Mouse (Mus musculus) heart, postnatal 14 days (tissue): ENCODE data around the gene Ltbp1. TPM values are rescaled to one million over a fixed set of nuclear protein-coding genes. Genes with fewer than 3 reads are reported as not detected.

Source experiments
- DNase-seq, 2 experiments: peaks; one replicate each; pipeline ENCODE4 v3.0.0; 2021 to 2022
- intact Hi-C: fragments of 180-260 bp; cut with DNase I; formaldehyde crosslinking; loops from one replicate; pipeline ENCODE4 v1.15.1; 2025
- long read RNA-seq, 2 experiments: library from polyadenylated mRNA; stranded (forward); transcript quantifications; one replicate each; pipeline ENCODE4 v2.0.0; 2021
- total RNA-seq, 2 experiments: library from RNA; stranded (reverse); gene quantifications; 2 replicates each; pipeline ENCODE4 v1.2.3; 2021

Ltbp1 gene
- 10 to 100 TPM; 53.0 to 53.6 TPM for total RNA-seq
- long read RNA-seq, experiment 1, full-length matches to known transcripts = 5 of 16 reads
- long read RNA-seq, experiment 1, partial matches to known transcripts = 7 of 16 reads
- long read RNA-seq, experiment 1, other reads (novel, unspliced or antisense) = 4 of 16 reads
- long read RNA-seq, experiment 2, partial matches to known transcripts = 10 of 18 reads
- long read RNA-seq, experiment 2, other reads (novel, unspliced or antisense) = 5 of 18 reads

DNA sequence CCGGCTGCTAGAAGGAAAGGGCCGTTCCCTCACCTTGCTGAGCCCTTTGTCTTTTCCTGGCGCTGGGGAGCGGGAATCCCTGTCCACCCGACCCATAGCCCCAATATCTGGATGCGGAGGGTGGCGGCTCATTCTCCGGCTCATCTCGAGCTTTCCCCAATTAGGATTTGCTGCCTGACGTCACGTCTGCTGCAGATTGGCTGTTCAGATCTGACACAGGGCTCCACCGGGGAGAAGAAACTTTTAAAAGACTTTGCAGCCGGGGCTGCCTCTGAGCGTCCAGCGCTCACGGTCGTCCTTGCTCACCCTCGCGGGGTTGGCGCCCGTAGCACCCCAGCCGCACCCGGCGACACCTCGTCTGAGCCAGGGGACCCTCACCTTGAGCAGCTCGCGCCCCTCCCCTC, at the start of gene Ltbp1:
Ltbp1 (plus strand) TSS at position 288 of the 404 bp plus-strand sequence.
- intact Hi-C loops = loop anchor here (1.0 to 10.0 kb wide), 4 partner anchors 80 to 540 kb away; no protein-coding TSS in a partner anchor

DNA sequence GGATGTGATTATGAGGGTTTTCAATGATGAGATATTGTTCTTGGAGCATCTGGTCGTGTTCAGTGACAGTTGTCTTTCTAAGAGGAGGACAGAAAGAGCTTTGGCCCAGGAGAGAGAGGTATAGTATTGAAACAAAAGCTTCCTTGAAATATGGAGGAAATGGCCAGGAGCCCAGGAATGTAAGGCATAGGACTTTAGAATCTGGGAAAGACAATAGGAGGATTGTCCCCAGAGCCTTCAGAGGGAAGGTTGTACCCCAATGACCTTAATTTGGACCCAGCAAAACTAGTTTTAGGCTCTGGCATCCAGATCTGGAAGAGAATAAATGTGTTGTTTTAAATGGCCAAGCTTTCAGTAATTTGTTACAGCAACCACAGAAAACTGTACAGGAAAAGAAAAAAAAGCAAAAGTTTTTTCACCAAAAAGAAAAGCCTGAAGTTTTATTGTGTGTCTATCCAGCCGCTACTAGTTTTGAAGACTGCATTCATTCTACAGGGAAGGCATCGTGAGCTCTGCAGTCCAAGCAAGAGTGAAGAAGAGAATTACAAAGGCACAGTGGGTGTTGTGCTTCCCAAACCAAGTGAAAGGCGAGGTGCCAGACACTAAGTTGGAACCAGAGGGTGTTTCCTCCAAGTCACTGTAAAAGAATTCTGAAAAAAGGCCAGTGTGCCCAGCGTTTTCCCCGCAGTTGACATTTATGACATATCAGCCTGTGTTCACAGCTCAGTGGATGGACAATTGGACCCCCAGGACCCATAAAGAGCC, 45.7 kb upstream of the Ltbp1 start:
- DNase-seq = peak in 1 of 2 experiments; percentile 8
- intact Hi-C loops = no loop called here

More for the DNA sequence above, at the start of gene Ltbp1:
- DNase-seq = peak in 1 of 2 experiments; percentile 71

- no peak for DNase-seq
- intact Hi-C loops = no loop called here
Observed at GRCm38 (mm10) chr17:74963222-74963621, 42.1 kb upstream of the Ltbp1 start.

DNA sequence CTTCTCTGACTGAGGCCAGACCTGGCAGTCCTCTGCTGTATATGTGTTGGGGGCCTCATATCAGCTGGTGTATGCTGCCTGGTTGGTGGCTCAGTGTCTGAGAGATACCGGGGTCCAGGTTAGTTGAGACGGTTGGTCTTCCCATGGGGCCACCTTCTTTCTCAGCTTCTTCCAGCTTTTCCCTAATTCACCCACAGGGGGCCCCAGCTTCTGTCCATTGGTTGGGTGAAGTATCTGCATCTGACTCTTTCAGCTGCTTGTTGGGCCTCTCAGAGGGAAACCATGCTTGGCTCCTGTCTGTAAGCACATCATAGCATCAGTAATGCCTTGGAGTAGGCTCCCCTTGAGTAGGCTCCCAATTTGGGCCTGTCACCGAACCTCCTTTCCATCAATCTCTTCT, 41.5 kb upstream of the Ltbp1 start:
- intact Hi-C loops = no loop called here
- no peak for DNase-seq

- no peak for DNase-seq
- intact Hi-C loops = no loop called here
Observed at GRCm38 (mm10) chr17:74967298-74967848, 38.0 kb upstream of the Ltbp1 start.

DNA sequence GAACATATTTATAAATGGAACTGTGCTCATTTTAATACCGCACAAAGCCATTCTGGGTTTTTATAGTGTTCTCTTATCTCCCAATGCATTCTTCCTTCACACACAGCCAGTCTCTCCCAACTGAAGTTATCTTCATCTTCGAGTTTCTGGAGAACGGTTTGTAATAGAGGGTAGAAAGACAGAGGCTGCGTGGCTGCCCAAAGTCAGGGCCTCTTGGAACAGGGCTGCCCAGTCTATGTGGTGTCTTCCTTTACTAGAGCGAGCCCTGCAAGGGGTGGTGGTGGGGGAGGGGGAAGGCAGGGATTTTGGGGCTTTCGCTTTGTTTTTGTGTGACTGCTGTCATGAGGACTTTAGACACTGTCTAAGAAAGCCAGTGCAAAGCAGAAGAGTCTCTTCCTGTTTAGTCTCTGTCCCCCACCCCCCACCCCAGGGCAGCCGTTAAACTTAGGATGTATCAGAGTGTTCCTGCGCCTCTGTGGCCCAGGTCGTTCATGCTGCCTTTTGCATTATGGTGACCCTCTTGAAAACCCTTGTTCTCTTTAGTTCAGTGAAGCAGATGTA, 37.1 kb upstream of the Ltbp1 start:
- no peak for DNase-seq

DNA sequence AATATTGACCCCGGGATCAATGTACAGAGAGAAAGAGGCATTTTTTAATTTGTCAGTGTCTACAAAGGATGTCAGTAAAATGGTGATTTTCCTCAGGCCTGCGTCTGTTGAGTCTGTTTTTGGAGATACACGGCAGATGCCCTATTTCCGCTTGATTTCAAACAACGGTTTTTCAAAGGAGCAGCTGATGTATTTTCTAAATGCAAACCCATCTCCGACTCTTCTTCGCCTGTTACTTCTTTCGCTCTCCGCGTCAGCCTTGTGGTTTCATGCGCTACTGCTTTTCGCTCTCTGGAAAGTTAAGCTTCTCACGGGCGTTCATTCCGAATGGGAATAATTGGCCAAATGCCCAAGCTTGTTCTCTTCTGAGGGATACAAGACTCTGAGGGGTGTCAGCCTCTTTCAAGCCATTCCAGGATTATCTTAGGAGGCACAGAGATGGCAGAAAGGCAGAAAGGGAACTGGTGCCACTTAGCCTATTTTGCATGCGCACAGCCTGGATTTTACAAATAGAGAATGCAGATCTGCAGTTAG, 36.6 kb upstream of the Ltbp1 start:
- DNase-seq = peak in 1 of 2 experiments; percentile 8
- intact Hi-C loops = no loop called here

More for the DNA sequence above, 37.1 kb upstream of the Ltbp1 start:
- intact Hi-C loops = no loop called here

- intact Hi-C loops = no loop called here
- no peak for DNase-seq
Observed at GRCm38 (mm10) chr17:74975192-74975591, 30.2 kb upstream of the Ltbp1 start.

- intact Hi-C loops = no loop called here
Observed at GRCm38 (mm10) chr17:74976167-74976985, 29.0 kb upstream of the Ltbp1 start.

GRCm38 (mm10) chr17:74979767-74980166, 25.6 kb upstream of the Ltbp1 start:
- intact Hi-C loops = no loop called here

More at GRCm38 (mm10) chr17:74976167-74976985, 29.0 kb upstream of the Ltbp1 start:
- no peak for DNase-seq

DNA sequence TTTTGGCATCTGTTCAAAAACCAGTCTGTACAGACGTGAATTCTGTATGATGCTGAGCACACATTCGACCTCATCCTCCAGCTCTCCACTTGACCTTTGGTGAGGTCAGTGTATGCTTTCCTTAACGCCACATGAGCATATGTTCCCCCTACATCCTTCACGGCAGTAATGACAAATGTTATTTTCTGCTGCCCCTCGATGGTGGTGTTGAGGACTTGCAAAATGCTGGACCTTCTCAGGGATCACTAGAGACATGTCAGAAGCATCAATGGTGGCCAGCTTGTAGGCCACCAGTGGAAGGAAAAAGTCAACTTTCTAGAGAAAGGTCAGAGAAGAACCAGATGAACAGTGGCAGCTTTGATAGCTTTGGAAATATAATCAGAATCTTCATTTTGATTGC, 23.7 kb upstream of the Ltbp1 start:
- intact Hi-C loops = no loop called here
- DNase-seq = no peak

More at GRCm38 (mm10) chr17:74979767-74980166, 25.6 kb upstream of the Ltbp1 start:
- no peak for DNase-seq

- intact Hi-C loops = no loop called here
- no peak for DNase-seq
Observed at GRCm38 (mm10) chr17:74982880-74983279, 22.5 kb upstream of the Ltbp1 start.

DNA sequence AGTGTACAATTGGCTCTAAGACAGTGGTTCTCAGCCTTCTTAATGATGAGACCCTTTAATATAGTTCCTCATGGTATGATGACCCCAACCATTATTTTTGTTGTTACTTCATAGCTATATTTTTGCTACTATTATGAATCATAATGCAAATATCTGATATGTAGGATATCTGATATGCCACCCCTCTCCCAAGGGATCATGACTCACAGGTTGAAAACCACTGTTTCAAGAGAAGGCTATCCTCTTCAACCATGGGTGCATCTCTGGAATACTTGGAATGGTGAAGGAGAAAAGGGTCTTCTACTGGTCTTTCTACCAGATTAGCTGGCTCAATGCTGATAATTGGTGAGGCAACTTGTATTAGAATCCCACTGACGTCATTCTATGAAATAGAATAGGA, 21.3 kb upstream of the Ltbp1 start:
- no peak for DNase-seq
- intact Hi-C loops = no loop called here

- no peak for DNase-seq
- intact Hi-C loops = no loop called here
Observed at GRCm38 (mm10) chr17:74984681-74985080, 20.7 kb upstream of the Ltbp1 start.

DNA sequence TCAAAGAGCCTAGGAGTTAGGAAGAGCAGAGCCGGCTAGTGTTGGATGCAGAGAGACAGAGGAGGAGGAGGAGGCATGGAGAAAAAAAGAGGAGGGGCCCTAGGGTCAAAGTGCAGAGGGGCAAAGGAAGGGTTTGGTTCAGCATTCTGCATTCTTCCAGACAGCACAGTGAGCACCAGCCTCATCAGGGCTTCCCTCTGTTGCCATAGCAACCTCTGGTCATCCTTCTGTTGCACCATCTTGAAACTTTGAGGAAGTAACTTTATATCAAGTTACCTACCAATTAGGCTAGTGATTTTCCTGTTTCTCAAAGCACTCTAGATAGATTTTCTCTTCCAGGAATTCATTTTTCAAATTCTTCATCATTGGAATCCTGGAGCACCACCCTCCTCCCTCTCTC, 18.3 kb upstream of the Ltbp1 start:
- intact Hi-C loops = no loop called here
- no peak for DNase-seq

DNA sequence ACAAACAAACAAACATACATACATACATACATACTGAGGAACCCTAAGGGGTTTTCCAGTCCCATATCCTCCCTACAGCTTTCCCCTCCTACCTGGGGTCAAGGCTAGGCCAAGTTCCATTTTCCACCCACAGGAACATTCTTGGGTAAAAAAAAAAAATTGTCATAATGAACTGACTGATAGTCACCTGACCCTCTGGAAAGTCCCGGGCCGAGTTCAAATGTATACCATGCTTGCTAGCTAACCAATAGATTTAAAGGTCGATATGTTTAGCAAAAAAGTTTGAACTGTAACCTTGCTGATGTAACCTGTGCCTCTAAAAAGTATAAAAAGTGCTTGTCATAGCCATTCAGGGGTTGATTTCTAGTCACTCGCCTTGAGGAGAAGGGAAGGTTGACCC, 15.7 kb upstream of the Ltbp1 start:
- no peak for DNase-seq
- intact Hi-C loops = no loop called here

- intact Hi-C loops = no loop called here
- no peak for DNase-seq
Observed at GRCm38 (mm10) chr17:74990561-74990960, 14.8 kb upstream of the Ltbp1 start.

GRCm38 (mm10) chr17:74993726-74994581, 11.4 kb upstream of the Ltbp1 start:
- intact Hi-C loops = no loop called here
- peak in 1 of 2 experiments; percentile 55 for DNase-seq

DNA sequence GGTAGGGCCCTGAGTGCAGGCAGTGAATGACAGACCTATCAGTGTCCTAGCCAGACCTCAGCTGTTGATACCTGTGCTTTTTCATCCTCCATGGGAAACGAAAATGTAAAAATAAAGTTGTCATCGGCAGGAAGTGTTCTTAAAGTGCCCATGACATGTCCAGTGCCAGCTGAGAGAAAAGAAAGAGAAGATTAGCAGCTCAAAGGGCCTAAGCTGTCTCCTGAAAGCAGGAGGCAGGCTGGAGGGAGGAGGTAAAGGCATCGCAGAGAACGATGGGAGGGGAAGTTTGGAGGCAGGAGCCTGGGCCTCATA, 10.8 kb upstream of the Ltbp1 start:
- intact Hi-C loops = no loop called here
- DNase-seq = peak in 1 of 2 experiments; percentile 29
